Mouse (Mus musculus) heart, postnatal 0 days (tissue): ENCODE data around the gene Homez. TPM values are rescaled to one million over a fixed set of nuclear protein-coding genes. Genes with fewer than 3 reads are reported as not detected.

Experiments used
- ATAC-seq: fragments of 200-750 bp; cut with Nextera tagmentation; 2 replicates; pipeline ENCODE4 v1.8.0; 2017; ENCODE audit warnings: low read depth, moderate number of reproducible peaks, moderate library complexity; ENCODE audit not compliant: insufficient read depth
- DNase-seq: peaks from one replicate; pipeline ENCODE4 v3.0.0-alpha.2; 2016; ENCODE audit warnings: low spot score
- H3K27ac ChIP-seq: fragments of 300-500 bp; sonication (generic); 2 replicates; pipeline ENCODE4 v1.5.1; 2014; ENCODE audit warnings: low read depth, mild to moderate bottlenecking
- H3K27me3 ChIP-seq: fragments of 300-500 bp; sonication (generic); 2 replicates; pipeline ENCODE4 v1.6.1; 2014; ENCODE audit warnings: low read length, mixed read lengths; ENCODE audit not compliant: control insufficient read depth, insufficient read depth
- H3K36me3 ChIP-seq: fragments of 300-500 bp; sonication (generic); replicated peaks from 2 replicates; pipeline ENCODE4 v1.6.1; 2014; ENCODE audit warnings: low read length, mixed read lengths; ENCODE audit not compliant: control insufficient read depth, insufficient read depth
- H3K4me1 ChIP-seq: fragments of 300-500 bp; sonication (generic); 2 replicates; pipeline ENCODE4 v1.6.1; 2014; ENCODE audit warnings: antibody characterized with exemption; ENCODE audit not compliant: control insufficient read depth, insufficient read depth
- H3K4me2 ChIP-seq: fragments of 300-500 bp; sonication (generic); 2 replicates; pipeline ENCODE4 v1.6.1; 2014; ENCODE audit warnings: low read depth, mild to moderate bottlenecking, low read length, moderate library complexity
- H3K4me3 ChIP-seq: fragments of 300-500 bp; sonication (generic); 2 replicates; pipeline ENCODE4 v1.5.1; 2014; ENCODE audit warnings: low read depth, low read length
- H3K9ac ChIP-seq: fragments of 300-500 bp; sonication (generic); replicated peaks from 2 replicates; pipeline ENCODE4 v1.6.1; 2014; ENCODE audit warnings: low read depth, low read length, mixed read lengths
- H3K9me3 ChIP-seq: fragments of 300-500 bp; sonication (generic); replicated peaks from 2 replicates; pipeline ENCODE4 v1.6.1; 2016; ENCODE audit warnings: low read length; ENCODE audit not compliant: control insufficient read depth
- CTCF ChIP-seq: IDR thresholded peaks from 2 replicates; pipeline ENCODE4 v1.5.1; 2016; ENCODE audit warnings: antibody characterized with exemption, control low read depth, low read depth
- EP300 ChIP-seq: IDR thresholded peaks from 2 replicates; pipeline ENCODE4 v1.6.1; 2016; ENCODE audit warnings: antibody characterized with exemption, low read depth
- WGBS: fragments of 180-500 bp; shearing (Covaris S2); extraction: QIAGEN DNeasy Blood & Tissue Kit; methylation state at CpG from one replicate; pipeline ENCODE4 v1.1.7; 2014; 5-methylcytosine and 5-hydroxymethylcytosine counted together
- polyA plus RNA-seq: library from polyadenylated mRNA; unstranded; fragments of >200 nt; fragmentation: Nextera tagmentation; extraction: Ambion mirVana; gene quantifications from 2 replicates; pipeline ENCODE4 v1.2.1, GENCODE M21; 2015
- total RNA-seq: library from RNA; depleted of rRNA; stranded (reverse); fragments of >200 nt; gene quantifications from 2 replicates; pipeline ENCODE4 v1.2.3, GENCODE M21; 2014; ENCODE audit warnings: low replicate concordance

The Homez gene
- total and polyA plus RNA-seq, 2 experiments from 2014 or later = 5.1 to 5.4 TPM

DNA sequence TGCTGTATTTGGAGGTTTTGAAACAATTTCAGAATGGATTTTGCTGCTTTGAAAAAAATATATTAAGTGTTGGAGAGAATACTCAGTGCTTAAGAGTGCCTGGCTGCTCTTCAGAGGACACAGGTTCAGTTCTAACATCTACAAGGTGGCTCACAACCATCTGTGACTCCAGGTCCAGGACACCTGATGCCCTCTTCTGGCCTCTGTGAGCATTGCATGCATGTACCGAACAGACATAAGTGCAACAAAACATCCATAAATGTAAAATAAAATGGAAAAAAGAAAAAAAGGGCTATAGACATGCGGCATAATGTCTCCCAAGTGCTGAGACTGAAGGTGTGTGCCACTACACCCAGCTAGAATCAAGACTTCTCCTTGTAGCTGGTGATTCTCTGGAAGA lies 10.2 kb downstream of the Homez start:
- 30% methylated on average over 2 of the region's 2 CpGs for WGBS
- no peak for ATAC-seq
- Histone ChIP-seq H3K27me3 (no peaks in the 10 kb centered on the region), H3K9me3 (no peaks in the 10 kb centered on the region), H3K9ac (no peak overlapping the region), H3K4me2 (no peak overlapping the region), H3K4me3 (no peak overlapping the region), H3K36me3 (peaks cover 19% of the 10 kb centered on the region), H3K4me1 (no peaks in the 10 kb centered on the region; the same call in 1 of the 2 replicates), H3K27ac (no peak overlapping the region)
- TF ChIP-seq CTCF (peak; percentile 73), EP300 (no peak)
- peak; percentile 37 for DNase-seq

GRCm38 (mm10) chr14:54857891-54858290 lies 12.9 kb downstream of the Homez start:
- TF ChIP-seq CTCF (no peak), EP300 (no peak)
- H3K36me3 ChIP-seq = peaks cover 25% of the 10 kb centered on the region
- no peaks in the 10 kb centered on the region for H3K4me1 ChIP-seq
- no peak overlapping the region for H3K9ac ChIP-seq
- no peak overlapping the region for H3K4me2 ChIP-seq
- no peaks in the 10 kb centered on the region for H3K9me3 ChIP-seq
- 85% methylated on average over 9 of the region's 9 CpGs for WGBS
- no peaks in the 10 kb centered on the region for H3K27me3 ChIP-seq
- DNase-seq = no peak
- no peak overlapping the region for H3K4me3 ChIP-seq
- H3K27ac ChIP-seq = no peak overlapping the region
- no peak for ATAC-seq

DNA sequence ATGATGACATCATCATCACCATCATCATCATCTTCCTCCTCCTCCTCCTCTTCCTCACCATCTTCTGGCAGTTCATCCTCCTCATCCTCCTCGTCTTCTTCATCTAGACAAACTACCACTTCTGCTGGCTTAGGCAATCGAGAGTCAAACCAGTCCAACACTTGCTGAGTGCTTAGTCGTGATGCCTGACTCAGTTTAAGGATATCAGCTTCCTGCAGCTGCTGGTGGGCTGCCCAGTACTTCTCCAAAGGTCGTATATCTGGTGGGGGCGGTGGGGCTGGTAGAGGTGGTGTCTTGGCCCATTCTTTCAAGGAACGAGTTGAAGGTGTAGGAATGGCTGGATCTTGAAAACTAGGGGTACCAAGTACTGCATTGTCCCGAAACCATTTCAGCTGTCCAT lies 14.1 kb downstream of the Homez start:
- no peak for DNase-seq
- H3K27me3 ChIP-seq = no peaks in the 10 kb centered on the region
- H3K9me3 ChIP-seq = no peaks in the 10 kb centered on the region
- TF ChIP-seq EP300 = no peak
- TF ChIP-seq CTCF = no peak
- no peak overlapping the region for H3K4me3 ChIP-seq
- no peak overlapping the region for H3K4me2 ChIP-seq
- H3K27ac ChIP-seq = no peak overlapping the region
- WGBS = 78% methylated on average over 7 of the region's 7 CpGs
- ATAC-seq = no peak
- H3K4me1 ChIP-seq = no peaks in the 10 kb centered on the region
- peaks cover 25% of the 10 kb centered on the region for H3K36me3 ChIP-seq
- H3K9ac ChIP-seq = no peak overlapping the region

DNA sequence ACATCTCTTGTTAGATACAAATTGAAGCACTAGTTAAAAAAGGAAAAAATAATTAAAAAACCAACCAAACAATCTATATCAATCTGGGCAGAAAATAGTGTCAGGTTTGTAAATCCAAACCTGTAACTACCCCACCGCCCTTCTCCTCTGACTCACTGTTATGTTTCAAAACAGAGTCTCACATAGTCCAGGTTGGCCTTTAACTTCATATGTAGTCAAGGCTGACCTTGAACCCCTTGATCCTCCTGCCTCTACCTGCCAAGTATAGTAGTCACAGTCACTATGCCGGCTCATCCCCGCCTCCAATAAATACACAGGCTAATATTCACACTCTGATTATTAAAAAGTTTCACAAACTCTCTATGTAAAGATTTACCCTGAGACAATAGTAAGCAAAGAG lies 15.0 kb downstream of the Homez start:
- TF ChIP-seq EP300 (no peak), CTCF (no peak)
- H3K9ac ChIP-seq = no peak overlapping the region
- H3K27ac ChIP-seq = no peak overlapping the region
- H3K36me3 ChIP-seq = peaks cover 25% of the 10 kb centered on the region
- no peaks in the 10 kb centered on the region for H3K27me3 ChIP-seq
- H3K9me3 ChIP-seq = no peaks in the 10 kb centered on the region
- no peak for DNase-seq
- no peak overlapping the region for H3K4me3 ChIP-seq
- ATAC-seq = no peak
- no peaks in the 10 kb centered on the region for H3K4me1 ChIP-seq
- H3K4me2 ChIP-seq = no peak overlapping the region
- WGBS = 93% methylated on average over 3 of the region's 3 CpGs

- Histone ChIP-seq H3K27me3 (no peaks in the 10 kb centered on the region), H3K27ac (no peak overlapping the region), H3K4me2 (no peak overlapping the region), H3K4me1 (no peaks in the 10 kb centered on the region), H3K9ac (no peak overlapping the region), H3K4me3 (no peak overlapping the region), H3K36me3 (no peaks in the 10 kb centered on the region), H3K9me3 (no peaks in the 10 kb centered on the region)
- TF ChIP-seq CTCF = peak; percentile 47
- no peak for TF ChIP-seq EP300
- ATAC-seq (no peak), DNase-seq (peak; percentile 56)
- 4% methylated on average over 4 of the region's 4 CpGs for WGBS
These were observed 27.3 kb downstream of the Homez start for GRCm38 (mm10) chr14:54843461-54843860.

GRCm38 (mm10) chr14:54823716-54824115 lies 47.0 kb downstream of the Homez start:
- WGBS = 83% methylated on average over 1 of the region's 1 CpGs
- no peak overlapping the region for H3K4me3 ChIP-seq
- DNase-seq = no peak
- no peaks in the 10 kb centered on the region for H3K4me1 ChIP-seq
- no peak overlapping the region for H3K4me2 ChIP-seq
- ATAC-seq = no peak
- no peak overlapping the region for H3K27ac ChIP-seq
- no peaks in the 10 kb centered on the region for H3K9me3 ChIP-seq
- TF ChIP-seq CTCF (no peak), EP300 (no peak)
- H3K9ac ChIP-seq = no peak overlapping the region
- H3K27me3 ChIP-seq = no peaks in the 10 kb centered on the region
- no peaks in the 10 kb centered on the region for H3K36me3 ChIP-seq
